Mouse (Mus musculus): ENCODE data around the gene B3galnt2.
"Not testable (repeated sequence)": the region's sequence is repeated elsewhere in the genome, so short reads cannot be mapped to it uniquely, and the experiment has no call there.

The B3galnt2 gene

DNA sequence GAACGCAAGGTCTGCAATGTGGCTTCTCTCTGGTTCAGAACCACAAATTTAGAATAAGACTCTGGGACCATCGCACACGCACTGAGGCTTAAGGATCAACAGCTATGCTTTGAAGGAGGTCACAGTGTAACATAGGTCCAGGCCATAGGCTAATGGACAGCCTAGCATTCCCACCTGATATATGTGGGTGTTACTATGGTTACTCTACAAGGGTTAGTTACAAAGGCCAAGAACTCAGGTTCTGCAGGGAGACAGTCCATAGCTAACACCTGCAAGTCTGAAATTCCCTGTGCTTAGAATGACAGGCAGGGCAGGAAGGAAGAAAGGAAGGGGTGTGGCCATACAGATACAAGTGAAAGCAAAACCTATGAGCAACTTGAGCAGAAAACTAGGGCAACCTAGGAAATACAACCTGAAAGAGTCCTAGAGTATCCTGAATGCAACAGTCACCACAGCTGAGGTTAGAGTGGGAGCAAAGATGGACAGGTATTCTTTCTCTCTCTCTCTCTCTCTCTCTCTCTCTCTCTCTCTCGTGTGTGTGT, 57.3 kb downstream of the B3galnt2 start:
- DNase-seq, result no peak

DNA sequence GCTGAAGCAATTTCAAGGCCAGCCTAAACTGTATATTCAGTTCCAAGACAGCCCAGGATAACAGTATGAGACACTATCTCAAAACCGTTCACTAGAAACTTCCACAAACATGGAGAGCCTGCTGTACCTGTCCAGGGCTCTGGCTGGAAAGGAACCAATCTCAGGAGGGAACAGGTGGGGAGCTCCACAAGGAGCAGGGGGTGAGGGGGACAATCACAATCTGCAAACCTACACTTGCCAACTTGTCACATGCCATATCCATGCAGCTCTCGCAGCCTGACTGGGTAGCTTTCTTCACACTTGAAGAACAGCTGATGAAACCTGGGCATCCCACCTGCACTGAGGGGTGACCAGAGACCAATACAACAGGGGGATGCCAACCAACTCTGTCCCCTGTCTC, 59.7 kb downstream of the B3galnt2 start:
- DNase-seq, result no peak

DNA sequence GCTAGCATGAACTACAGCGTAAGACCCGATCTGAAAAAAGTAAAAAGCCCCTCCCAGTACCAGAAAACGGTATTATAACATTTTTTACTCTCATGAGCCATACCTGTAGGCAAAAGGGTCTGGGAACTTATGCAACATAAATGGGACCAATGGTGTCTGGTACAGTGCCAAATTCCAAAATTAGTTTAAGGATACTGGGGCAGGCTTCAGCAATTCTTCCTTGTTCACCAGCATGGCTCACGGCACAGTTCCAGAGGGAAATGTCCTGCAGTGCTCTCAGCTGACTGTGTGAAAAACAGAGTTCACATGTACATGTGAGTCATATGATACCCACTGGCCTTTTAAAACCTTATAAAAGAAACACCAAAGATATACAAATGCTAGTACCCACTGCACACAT, 60.3 kb downstream of the B3galnt2 start:
- no peak for DNase-seq

DNA sequence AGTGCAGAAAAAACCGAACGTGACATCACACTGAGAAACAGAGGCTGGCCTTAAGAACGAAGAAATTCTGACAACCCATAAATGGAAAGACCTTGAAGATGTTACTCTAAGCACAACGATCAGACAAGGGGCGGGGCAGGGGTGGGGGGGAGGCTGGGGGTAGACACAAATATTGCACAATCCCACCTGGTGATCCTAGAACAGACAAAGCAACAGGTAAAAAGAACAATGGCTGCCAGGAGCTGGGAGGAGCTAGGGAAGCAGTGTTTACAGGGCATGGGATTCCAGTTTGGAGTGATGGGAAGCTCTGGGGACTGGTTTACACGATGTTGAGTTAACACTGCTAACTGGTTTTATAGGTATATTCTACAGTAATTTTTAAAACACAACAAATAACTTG, 61.3 kb downstream of the B3galnt2 start:
- DNase-seq, result no peak

DNA sequence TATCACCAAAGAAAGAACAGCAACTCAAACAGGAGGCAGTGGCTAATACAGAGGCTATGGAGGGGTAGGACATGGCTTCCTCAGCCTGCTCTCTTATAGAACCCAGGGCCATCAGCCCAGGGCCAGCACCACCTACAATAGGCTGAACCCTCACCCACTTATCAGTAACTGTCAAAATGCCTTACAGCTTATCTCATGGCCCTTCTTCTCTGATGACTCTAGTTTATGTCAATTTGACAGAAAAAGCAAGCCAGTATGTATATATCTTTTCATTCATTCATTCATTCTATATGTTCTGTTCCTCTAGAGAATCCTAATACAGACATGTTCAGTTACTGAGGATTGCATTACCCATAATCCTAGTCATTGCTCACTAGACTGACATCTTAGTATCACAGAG, 64.0 kb downstream of the B3galnt2 start:
- no peak for DNase-seq

DNA sequence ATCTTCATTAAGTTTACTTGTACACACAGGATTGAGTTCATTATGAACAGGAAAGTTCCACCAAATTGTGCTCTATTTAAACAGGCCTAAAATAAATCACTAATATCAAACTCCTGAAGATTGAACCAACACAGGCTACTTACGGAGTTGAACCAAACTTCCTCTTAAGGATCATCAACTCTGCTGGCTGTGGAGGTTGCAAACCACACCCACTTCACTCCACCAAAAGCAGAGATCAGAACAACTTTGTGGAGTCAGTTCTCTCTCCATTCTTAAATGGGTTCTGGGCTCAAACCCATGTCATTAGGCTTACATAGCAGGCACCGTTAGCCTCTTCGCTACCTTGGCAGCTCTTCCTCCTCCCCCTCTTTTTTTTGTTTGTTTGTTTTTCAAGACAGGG, 64.6 kb downstream of the B3galnt2 start:
- DNase-seq, result no peak

DNA sequence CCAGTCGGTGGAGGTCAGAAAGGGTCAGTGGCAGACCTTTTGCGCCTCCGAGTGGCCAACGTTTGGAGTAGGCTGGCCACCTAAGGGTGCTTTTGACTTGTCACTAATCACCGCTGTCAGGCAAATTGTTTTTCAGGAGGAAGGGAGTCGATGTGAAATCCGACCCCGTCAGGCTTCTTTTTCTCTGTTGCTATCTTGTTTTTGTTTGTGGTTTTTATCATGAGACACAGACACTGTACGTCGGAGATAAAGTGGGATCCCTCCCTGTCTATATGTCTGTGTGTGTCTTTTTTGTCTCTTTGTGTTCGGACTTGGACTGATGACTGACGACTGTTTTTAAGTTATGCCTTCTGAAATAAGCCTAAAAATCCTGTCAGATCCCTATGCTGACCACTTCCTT, 67.1 kb downstream of the B3galnt2 start:
- not testable (repeated sequence) for DNase-seq

DNA sequence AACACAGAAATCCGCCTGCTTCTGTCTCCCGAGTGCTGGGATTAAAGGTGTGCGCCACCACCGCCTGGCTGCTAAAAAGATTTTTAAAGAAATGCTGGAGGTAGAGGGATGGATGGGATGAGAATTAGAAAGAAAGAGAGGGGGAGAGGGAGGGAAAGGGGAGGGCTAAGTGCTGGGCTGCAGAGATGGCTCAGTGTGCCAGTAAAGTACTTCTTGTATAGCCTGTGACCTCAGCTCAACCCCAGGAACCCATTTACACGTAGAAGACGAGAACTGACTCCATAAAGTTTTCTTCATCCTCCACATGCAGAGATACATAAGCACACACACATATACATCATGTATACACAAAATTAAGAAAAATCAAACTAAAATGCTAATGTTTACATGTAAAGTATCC, 71.3 kb downstream of the B3galnt2 start:
- no peak for DNase-seq

DNA sequence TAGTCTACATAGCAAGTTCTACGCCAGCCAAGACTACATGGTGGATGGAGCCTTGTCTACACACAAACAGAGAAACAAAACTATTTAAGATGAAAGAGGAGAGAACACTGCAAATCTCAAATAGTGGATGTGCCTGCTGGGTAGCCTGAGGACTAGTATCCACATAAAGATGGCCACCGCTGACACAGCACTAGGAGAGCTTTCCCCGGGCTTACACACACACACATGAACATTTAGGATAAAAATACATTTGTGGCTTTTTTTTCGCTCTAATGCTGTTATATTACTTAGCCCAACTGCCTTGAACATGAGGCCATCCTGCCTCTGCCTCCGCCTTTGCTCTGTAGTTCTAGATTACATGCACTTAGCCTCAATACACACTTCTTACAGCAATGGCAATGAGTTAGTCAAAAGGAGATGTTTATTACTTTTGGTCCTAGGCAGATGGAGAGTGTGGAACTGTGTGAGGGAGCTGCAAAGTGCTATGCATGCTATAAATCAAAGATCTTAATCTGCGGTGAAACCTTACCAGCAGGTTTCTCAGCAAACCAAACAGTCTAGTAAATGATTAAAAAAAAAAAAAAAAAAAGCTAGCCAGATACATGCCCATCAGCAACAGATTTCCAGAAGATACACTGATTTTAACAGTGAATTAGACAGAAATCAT, 72.0 kb downstream of the B3galnt2 start:
- no peak for DNase-seq

DNA sequence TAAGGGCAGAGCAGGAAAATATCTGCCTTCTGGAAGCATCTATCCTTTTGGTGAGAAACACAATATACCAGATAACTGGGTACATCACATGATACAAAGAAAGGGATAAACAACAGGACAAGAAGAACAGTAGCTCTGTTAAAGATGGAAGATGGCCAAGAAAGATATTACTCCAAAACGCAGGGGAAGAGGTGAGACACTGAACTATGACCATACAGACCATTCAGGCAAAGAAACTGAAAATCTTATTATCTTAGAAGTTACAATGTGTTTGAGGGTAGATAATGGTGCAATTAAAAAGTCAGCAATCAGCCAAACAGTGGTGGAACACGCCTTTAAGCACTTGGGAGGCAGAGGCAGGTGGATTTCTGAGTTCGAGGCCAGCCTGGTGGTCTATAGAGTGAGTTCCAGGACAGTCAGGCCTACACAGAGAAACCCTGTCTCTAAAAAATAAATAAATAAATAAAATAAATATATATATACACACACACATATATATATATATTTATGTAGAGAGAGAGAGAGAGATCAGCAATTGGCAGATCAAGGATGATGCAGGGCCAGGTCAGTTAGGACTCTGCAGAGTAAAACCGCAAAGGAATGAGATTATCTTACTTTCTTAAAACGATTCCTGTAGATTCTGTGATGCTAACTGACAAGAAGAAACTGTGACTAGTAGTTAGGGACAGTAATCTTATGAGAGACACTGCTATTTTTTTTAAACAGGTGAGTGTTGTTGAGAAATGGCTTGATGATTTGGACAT, 79.2 kb downstream of the B3galnt2 start:
- no peak for DNase-seq

DNA sequence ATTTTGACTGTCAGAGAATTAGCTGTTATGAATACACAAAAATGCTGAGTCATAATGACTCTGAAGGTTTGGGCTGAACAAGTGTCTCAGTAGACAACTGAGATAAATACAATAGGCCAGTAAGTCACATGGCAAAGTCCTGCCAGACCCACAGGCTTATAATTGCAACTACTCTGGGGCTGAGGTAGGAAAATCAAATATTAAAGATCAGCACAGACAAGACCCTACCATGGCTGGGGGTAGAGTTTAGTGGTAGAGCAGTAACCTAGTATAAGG, 79.7 kb downstream of the B3galnt2 start:
- no peak for DNase-seq

DNA sequence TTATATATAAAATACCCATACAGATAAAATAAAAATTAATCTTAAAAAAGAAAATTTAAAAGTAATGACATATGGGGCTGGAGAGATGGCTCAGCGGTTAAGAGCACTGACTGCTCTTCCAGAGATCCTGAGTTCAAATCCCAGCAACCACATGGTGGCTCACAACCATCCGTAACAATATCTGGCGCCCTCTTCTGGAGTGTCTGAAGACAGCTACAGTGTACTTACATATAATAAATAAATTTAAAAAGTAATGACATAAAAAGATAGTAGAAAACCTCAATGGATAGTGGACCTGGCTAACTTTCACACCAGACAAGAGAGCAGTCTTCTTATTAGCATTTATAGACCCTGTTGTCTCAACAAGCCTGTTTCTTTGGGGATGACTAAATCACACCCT, 81.1 kb downstream of the B3galnt2 start:
- not testable (repeated sequence) for DNase-seq

DNA sequence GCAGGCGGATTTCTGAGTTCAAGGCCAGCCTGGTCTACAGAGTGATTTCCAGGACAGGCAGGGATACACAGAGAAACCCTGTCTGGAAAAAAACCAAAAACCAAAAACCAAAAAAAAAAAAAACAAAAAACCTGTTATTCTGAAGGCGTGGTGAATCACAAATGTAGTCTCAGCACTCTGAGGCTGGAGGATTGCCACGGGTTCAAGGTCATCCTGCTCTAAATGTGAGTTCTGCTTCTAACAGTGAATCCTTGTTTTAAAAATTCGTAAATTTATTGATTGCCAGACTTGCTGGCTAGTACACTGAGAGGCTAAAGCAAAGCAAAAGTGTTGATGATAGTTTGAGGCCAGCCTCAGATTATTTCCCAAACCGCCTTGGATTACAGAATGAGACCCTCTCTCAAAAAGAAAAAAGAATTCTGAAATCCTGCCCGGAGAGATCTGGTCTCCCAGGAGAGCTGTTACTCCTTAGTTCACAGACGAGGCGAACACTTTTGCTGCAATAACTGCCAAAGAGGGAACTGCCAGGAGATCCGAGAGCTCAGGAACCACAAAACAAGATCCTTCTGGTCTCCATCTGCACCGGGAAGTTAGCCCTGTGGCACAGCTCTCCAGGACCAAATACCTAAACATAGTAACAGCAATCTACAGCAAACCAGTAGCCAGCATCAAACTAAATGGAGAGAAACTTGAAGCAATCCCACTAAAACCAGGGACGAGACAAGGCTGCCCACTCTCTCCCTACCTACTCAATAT, 81.8 kb downstream of the B3galnt2 start:
- no peak for DNase-seq

DNA sequence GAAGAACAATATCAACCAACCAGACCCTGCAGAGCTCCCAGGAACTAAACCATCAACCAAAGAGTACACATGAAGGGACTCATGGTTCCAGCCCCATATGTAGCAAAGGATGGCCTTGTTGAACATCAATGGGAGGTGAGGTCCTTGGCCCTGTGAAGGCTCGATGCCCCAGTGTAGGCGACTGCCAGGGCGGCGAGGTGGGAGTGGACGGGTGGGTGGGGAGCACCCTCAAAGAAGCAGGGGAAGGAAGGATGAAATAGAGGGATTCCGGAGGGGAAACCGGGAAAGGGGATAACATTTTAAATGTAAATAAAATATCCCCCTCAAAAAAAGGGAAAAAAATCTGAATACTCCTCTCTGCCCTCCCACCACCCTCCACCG, 84.6 kb downstream of the B3galnt2 start:
- no peak for DNase-seq

DNA sequence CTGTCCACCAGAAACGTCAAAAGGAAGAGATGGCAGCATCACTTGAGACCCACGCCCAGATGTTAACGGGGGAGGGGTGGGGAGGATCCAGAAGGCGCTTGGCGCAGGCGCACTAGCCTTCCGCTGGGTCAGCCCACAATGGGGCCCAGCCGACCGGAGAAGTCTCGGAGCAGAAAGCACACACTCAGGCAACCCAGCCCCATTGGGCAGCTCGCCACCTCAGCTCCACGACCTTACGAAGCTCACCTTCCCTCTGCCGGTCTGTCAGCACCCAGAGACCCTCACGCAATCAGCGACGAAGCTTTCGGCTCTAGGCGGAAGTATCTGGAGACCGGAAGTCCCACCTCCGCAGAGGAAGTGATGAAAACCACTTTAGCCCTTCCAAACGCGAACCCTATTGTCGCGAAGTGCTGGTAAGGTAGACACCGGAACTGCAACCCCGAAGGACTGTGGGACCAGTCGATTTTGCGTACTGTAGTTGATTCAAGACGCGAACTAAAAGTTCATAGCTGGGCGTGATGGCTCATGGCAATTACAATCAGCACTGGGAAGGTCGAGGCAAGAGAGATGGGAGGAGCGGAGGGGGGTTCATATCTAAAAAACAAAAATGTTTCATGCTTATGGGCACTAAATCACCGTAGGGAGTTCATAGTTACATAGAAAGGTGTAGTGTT, 85.2 kb downstream of the B3galnt2 start, which contains the start of gene Tbce:
TSS of gene Tbce (minus strand) at position 347 of the 674 bp plus-strand sequence.
- peak; percentile 94 for DNase-seq

DNA sequence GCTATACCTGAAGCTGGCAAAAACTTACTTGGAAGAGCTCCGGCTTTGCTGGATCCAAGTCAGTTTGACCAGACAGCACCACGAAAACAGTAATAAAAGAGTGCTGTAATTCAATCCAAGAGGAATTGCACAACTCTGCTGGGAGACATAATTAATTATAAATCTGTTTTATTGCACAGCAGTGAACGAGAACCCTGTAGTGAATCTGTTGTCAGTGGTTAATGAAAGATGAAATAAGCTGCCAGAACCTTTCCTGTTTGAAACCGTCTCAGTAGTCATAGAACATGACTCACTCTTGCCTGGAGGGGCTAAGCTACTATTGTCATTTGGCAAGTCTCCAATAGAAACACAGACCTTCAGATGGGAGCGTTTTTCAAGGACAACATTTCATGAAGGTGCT, 85.9 kb downstream of the B3galnt2 start:
- no peak for DNase-seq

DNA sequence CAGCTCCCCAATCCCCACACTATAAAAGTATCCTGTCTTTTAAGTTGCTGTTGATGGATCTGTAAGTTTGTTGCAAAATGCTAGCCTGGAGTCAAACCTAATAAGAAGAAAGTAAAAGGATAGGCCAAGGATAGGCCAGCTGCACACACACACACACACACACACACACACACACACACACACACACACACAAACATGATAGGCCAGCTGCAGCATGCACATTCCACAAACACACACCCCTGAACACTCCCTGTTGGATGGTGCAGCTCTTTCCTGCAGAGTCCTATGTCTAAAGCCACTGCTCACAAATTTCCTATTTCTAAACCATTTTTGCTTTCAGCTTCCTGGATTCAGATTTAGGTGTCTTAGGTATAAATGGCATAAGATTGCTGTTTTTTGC, 89.6 kb downstream of the B3galnt2 start:
- DNase-seq, result no peak

DNA sequence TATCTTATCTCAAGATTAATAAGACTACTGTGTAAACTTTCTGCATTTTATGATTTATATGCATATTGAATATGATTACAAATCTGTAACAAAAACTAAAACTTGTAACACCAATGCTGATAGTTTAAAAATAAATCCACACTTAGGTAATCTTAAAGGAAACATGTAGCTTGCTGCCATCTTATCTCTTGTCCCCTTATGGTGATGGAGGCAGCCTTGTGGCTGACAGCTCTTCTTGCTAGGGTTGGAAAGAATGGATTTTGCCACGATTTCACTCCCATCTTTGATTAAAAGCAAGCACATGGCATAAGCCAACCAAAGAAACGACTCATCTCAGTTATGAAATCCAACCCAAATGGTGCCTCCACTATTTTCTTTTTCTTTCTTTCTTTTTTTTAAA, 90.3 kb downstream of the B3galnt2 start:
- DNase-seq, result no peak

All from kidney, postnatal 10 days (tissue).